Mouse (Mus musculus) monocyte, adult 2 months (primary cell): ENCODE measurements around the gene Gm20388.

Experiments
- DNase-seq, 2 experiments: peaks; one replicate each; pipeline ENCODE4 v3.0.0; 2022; ENCODE audit warnings: low spot score in 2 of 2, low read depth in 1 of 2

Gene Gm20388

DNA sequence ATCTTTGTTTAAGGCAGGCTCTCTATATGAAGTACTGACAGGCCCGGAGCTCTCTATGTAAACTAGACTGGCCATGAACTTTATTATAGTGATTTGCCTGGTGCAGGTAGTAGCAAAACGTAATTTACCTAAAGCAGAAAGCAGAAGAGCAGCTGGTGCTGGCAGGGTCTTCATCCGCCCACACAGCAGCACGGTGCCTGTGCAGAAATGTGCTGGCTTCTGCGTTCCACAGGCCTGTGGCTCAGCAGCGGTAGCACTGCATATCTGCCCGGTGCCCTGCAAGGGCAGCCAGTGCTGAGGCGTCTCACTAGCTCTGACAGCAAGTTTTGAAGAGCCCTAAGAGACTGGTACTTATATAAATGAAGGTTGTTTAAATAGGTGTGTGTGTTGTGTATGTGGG, 44.7 kb downstream of the Gm20388 start:
- no peak for DNase-seq

DNA sequence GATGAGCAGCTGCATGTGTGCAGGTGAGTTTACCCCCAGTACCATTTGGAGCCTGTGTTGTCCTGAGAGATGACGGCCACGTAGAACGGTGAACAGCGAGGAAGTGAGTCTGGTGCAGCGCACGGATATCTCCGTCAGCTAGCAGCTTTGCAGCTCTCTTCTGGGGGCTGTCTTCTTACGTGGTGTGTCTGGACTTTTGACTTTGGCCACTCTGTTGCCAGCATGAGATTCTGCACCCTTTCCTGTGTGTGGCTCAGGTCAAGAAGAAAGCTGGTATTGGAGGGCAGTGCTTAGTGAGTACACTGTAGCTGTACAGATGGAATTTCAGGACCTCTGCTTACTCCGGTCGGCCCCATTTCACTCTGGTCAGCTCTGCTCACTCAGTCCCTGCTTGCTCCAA, 47.4 kb downstream of the Gm20388 start:
- DNase-seq, result no peak

DNA sequence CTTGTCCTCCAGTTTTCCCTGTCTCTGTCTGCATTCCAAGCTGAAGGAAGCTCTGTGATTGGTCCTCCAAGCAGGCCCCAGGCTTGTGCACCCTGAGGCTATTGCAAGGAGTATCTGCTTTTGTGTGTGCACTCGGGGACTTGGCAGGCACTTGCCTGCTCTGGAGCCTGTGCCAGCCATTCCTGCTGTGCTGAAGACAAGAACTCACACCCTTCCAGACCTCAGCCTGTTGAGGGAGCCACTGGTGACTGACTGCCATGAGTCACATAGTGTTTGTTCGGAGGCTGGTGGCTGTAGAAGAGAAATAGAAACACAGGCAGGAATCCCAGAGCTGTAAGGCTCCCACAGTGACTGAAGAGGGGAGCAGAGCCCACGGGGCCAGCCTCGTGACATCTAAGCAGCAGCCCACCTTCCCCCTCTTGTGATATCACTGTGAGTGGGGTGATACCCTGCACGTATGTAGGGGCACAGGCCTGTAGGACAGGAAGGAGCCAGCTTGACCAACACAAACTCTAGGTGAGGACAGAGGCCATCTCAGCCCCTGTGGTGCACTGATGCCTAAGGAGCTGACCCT, 50.0 kb downstream of the Gm20388 start:
- DNase-seq, result no peak

DNA sequence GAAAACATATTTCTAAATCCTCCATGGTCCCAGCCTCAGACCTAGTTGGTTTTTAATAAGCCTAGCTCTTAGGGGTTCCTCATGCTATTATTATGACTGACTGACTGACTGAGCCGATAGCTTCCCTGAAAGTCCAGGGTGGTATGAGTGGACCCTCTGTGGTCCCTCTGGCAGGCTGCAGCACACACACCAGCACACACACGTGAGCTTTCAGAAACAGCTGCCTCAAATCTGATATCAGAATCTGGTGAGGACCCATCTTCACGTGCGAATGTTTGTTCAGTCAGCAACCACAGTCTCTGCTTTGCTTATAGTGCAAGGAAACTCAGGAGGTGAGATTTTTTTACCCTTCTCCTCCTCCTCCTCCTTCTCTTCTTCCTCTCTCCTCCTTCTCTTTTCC, 54.2 kb downstream of the Gm20388 start:
- DNase-seq, result no peak

DNA sequence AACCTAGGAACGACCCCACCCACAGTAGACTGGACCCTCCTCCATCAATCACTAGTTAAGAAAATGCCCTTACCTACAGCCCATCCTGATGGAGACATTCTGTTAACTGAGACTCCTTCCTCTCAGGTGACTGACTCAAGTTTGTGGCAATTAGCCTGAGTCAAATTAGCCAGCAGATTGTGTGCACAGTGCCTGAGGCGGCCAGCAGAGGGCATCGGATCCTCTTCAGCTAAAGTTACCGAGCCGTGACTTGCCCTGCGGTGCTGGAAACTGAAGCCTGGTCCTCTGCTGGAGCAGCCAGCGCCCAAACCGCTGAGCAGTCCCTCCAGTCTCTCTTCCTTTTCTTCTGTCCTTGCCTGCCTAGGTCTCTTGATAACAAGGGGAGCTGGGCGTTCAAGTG, 56.8 kb downstream of the Gm20388 start:
- DNase-seq, result no peak

DNA sequence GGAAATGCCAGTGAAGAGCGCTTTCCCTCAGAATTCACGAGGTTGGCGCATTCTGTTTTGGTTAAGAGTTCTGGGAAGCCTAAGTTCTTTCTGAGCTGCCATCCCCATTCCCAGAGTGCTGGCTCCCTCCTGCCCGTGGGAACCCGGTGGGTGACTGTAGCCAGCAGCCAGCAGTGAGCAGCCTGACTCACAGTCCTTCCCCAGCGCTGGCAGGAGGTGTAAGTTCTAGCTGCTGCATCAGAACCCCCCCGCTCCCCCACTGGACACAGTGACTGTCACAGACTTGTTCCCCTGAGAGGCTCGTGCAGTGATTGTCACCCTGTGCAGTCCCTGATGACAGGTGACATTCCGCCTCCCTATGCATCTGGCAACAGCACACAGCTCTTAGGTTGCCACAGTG, 59.5 kb downstream of the Gm20388 start:
- DNase-seq, result no peak

DNA sequence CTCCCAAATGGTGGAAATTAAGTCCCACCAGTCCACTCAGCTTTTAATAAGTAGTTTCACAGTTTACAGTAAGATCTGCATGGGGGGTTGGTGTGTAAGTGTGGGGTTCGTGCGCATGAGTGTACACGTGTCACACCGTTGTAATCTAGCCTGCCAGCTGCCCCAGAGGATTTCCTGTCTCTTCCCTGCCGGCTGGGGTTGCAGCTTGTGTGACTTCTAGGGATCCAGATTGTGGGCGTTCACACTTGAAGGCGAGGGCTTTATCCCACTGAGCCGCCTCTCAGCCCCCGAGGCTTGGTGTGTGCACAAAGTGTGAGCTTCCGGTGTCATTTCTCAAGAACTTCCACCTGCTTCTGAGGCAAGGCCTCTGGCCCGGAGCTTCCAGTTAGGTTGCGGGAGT, 61.9 kb downstream of the Gm20388 start:
- no peak for DNase-seq

DNA sequence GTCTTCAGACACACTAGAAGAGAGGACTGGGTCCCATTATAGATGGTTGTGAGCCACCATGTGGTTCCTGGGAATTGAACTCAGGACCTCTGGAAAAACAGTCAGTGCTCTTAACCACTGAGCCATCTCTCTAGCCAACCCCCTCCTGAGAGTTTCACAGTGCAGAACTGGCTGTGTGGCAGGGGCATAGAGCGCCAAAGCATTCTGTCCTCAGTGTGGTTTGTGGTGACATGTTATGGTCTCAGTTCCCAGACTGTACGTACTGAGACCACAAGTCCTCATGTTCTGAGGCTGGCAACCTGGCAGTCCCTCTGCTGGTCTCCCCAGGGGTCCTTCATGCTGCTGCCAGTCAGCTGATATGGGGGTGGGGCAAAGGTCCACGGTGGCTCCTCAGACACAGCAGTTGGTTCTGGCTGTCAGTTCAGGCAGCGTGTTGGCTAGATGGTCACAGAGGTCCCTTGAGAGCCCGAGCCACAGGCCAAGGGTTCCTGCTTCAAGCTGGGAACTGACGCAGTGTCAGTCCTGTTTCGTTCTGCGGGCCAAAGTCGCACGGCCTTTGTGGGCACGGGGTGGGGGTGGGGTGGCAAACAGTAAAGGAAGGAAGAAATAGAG, 68.2 kb downstream of the Gm20388 start:
- no peak for DNase-seq

DNA sequence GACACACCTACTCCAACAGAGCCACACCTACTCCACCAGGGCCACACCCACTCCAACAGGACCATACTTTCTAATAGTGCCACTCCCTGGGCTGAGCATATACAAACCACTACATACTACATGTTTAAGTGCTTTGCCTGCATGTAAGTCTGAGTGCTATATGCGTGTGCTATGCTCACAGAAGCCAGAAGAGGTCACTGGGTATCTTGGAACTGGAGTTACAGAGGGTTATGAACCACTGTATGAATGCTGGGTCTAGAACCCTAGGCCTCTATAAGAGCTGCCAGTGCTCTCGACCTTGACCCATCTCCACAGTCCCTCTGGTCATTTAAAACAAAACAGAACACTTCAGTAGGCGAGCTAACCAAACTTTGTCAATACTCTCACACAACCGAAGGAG, 70.6 kb downstream of the Gm20388 start:
- no peak for DNase-seq

DNA sequence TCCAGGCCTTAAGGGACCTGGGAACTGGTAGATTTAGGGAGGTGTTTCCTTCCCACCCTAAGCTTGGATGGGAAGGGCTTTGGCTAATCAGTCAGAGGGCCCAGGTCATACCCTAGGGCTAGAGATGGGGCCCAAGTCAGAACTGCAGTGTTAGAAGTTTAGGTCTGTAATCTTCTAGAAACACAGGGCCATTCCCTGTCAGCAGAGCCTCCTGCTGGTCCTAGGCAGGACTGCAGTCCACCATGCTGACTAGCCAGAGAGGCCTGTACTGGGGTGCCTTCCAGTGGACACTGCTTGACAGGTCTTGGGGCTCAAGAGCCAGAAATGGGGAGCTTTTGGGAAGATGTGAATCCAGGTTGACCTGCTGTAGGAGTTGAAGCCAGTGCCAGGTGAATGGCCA, 73.4 kb downstream of the Gm20388 start:
- no peak for DNase-seq

DNA sequence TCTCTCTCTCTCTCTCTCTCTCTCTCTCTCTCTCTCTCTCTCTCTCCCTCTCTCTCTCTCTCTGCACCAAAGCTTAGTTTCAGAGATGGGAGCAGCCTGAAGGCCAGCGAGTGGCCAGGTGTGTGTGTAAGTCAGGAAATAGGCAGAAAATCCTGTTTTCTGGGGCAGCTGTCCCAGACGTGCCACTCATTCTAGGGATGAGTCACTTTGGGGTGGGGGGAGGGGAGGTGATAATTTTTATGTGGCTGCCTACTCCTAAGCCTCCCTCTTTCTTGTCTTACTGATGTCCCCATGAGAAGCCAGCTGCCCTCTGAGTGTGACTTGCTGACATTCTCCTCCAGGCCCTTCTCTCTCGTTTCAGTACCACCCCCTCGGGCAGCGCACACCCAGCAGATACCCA, 75.5 kb downstream of the Gm20388 start:
- no peak for DNase-seq

DNA sequence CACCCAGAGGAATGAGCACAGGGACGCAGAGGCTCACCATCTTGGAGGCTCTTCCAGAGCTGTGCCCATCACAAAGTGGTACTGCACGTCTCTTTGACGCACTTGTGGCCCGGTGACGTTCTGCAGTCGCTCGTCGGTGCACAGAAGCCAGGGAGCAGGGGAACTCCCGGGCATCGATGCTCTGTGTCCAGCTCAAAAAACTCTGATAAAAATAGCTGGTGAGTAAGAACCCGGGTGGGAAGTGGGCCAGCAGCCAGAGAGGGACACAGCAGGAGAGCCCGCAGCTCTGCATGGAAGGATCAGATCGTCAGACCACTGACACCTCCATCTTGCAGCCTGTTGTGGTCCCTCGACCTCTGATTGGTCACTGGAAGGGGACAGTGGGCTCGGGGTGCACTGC, 77.4 kb downstream of the Gm20388 start:
- DNase-seq, result no peak

DNA sequence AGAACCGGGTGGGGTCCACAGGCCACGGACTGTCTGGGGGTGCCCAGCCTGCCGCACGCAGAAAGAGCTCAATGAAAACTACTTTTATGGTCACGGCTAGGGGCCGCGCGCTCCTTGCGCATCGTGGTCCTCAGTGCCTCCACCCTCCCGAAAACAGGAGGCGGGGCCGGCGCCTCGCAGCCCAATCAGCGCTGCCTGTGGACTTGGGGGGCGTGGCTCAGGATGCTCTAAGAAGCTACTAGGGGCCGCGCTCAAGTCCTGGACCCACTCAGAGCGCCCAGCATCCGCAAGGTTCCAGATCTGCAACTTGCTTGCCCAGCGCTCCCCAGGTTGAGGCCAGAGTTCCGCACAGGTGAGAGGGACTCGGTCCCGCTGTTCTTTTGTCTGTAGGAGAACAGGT, 81.6 kb downstream of the Gm20388 start, which contains the start of gene Crispld2:
TSS of gene Crispld2 (plus strand) at position 190 of the 400 bp plus-strand sequence.
- DNase-seq, result no peak

DNA sequence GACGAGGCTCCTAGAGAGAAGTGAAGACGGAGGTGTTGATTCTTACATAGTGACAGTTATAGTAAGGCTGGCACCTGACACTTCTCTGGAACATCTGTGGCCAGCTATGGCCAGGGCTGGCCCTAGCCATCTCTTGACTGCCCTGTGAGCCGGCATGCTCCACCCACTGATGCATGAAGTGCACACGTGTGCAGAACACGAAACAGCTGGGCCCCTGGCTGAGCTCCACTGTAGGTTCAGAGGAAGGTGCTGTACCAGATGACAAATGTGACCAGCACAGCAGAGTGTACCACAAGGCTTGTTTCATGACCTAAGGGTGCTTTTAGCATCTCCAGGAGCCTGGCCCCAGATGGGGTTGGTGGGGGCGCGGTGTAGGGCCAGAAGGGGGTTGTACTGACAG, 83.5 kb downstream of the Gm20388 start:
- no peak for DNase-seq

DNA sequence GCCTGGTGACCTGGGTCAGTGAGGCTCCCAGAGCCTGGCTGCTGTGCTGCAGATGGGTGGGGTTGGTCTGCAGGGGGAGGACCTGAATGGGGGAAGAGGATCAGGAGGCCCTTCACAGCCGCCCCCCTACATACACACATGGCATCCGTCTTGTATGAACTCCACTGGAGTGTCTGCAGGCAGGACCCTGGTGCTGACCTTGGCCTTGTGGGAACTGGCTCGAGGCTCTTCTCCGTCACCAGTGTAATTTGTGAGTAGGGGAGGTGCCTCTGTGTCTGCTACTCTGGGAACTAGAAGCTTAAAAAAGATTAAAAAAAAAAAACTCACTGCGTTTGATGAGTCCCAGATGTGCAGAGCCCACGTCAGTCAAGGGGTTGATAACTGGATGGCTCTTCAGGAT, 83.9 kb downstream of the Gm20388 start:
- no peak for DNase-seq

DNA sequence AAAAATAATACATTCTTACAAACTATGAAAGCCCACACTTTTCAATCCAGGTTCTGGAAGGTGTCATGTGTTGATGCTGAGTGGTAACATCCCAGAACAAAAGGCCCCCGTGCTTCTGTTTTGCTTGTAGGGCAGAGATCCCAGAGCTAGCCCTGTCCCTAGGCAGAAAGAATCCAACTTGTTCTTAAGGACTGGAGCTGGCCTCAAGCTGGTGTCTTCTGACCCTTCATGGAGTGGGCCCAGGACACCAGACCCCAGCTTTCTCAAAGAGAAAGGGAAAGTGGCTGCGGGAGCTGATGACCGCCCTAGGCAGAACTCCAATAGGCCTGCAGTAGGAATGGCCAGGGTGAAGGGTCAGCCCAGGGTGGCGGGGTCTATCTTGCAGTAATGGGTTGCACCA, 86.6 kb downstream of the Gm20388 start:
- DNase-seq, result no peak

DNA sequence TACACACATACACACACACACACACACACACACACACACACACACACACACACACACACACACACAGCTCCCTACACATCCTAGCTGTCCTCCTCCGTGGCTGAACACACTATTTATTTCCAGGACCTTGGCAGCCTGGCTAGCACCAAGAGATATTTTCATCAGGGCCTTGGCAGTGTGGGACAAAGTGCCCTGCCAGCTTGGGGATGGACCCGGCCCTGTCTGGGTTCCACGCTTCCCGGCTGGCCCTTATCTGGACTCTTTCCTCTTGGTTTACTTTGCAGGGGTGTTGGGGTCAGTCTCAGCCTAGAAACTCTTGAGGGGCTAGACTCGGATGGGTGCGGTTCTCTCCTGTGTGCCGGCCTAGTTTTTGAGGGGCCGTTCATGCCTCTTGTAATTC, 89.8 kb downstream of the Gm20388 start:
- DNase-seq, result no peak

DNA sequence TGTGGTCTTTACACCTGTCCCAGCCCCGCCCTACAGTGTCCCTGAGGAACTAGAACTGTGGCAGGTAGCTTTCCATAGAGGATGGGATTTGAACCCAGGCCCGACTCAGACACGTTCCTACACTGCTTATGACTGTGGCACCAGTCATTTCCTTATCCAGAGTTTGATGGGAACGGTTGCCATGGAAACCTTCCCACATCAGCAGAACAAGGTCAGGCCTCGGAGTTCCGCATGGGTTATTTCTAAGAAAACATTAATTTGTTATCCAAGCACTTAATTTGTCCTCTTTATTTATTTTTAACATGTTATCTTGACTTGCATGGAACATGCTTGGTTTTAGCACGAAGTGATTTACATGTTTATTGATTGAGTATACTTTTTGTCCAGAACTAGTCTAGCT, 91.1 kb downstream of the Gm20388 start:
- no peak for DNase-seq

DNA sequence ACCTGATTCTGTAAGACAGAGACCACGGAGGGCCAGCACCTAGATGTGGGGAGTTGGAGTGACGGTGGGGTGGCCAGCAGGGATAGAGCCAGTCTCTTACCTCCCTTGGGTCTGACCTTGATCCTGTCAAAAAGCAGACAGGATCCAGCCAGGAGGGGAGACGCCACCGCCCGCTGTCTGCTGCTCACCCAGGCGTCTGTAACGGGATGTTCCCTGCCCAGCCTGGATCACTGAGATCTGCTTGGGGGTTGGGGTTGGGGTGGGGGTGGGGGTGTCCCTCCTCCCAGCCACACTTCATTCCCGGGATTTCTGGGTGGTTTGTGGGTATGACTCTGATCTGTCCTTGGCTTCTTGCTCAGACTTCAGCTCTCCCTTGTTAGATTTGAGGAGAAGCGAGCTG, 91.7 kb downstream of the Gm20388 start:
- no peak for DNase-seq

DNA sequence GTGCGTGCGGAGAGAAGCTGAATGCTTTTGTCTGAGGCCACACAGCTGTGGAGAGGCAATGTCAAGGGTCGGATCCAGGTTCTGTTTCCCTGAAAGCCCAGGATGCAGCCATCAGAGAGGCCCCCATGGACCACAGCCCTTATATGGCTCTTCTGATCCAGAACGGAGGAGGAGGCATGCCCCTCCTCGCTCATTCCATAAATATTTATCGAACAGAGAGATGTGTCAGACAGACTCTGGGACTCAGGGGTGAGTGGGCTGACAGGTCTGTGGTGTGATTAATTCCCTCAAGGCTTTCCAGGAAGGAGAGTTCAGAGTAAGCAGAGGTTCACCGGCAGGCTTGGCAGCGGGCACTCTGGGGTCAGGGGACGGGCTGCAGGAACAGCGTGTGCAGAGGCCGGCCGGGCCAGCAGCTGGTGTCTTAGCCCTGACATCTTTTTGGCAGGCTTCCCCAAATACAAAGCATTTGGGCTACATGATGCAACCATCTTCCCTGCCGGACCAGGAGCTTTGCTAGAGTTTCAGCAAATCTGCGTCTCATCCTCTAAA, 93.6 kb downstream of the Gm20388 start:
- no peak for DNase-seq

DNA sequence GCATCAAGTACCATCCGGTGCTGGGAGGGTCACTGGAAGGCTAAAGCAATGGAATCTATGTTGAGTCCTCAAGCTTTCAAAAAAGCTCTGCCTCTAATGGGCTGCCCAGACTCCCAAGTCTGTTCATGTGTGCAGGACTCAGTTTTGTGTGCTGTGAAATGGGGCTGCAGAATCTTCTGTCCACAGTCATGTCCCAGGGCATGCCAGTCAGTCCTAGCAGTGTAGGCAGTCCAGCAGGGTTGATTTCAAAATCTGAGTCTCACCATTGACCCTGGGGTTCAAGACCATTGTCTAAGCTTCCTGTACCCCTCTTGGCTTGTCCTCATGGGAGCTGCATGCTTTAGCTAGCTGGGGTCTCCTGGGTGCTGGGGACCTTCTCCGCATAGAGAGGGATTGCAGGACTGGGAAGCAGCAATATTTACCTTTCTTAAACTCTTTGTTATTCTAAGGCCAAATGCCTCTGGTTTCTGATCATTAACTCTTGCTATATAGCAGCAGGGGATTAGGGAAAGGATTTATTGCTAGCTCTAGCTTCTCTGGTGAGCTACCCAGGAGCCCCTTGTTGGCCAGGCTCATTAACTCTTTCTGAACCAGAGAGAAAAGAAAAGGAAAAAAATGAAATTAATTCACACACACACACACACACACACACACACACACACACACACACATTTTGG, 94.2 kb downstream of the Gm20388 start:
- DNase-seq, result no peak

DNA sequence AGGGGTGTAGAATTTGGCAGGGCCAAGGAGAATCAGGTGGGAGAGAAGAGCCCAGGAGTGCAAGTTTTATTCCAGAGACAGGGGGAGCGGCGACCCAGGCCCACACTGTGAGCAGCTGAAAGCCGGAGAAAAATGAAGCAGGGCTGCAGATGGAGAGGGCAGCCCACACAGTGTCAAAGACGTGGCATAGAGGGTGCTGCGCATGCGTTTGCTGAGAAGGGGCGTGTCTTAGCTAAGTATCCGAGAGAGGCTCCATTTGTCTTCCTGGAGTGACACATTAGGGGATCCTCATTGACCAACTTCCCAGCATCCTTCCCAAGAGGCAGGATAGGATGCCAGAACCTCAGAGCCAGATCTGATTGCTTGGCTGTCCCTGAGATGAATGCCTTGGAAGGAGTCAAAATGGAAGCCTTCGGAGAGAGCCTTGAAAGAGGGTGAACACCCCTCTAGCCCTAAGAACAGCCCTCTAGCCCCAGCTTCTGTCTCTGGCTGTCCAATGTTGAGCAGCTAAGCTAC, 96.1 kb downstream of the Gm20388 start:
- no peak for DNase-seq
